Mouse (Mus musculus) bone marrow, adult 2 months (tissue): ENCODE results near the gene Dtd1.

ENCODE experiments used
- CTCF ChIP-seq: fragments of 200-500 bp; IDR thresholded peaks from 2 replicates; pipeline ENCODE4 v1.5.1; 2011; ENCODE audit warnings: low read length, control low read depth; ENCODE audit not compliant: control insufficient read depth, insufficient read depth
- POLR2A ChIP-seq: fragments of 200-500 bp; IDR thresholded peaks from 2 replicates; pipeline ENCODE4 v1.6.1; 2011; ENCODE audit warnings: low read depth, mild to moderate bottlenecking, control low read depth, low read length, borderline replicate concordance; ENCODE audit not compliant: control insufficient read depth

DNA sequence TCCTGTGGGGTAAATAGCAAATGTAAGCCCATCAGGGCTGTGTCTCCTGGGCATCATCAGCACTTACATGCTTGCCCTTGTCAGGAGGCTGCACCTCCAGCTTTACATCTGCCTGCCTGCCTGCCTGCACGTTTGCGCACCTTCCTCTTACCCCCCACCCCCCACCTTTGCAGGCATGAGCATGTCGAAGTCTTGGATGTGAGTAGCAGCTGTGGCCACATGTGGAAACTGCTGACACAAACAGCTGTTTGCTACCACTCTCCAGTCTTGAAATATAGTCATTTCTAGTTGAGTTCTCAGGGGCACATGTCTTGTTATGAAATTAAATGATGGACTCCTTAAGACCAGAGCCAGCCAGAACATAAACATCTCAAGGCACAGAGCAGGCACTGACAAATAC is 79.7 kb downstream of the Dtd1 start:
- TF ChIP-seq POLR2A: no peak
- TF ChIP-seq CTCF: no peak
